Mouse (Mus musculus) spleen, postnatal 10 days (tissue): ENCODE measurements around the gene Pak1.

Experiments used
- DNase-seq, 2 experiments: peaks; one replicate each; pipeline ENCODE4 v3.0.0; 2021 to 2022; ENCODE audit warnings: low spot score in 2 of 2

The Pak1 gene

GRCm38 (mm10) chr7:97777191-97777590 lies 11.2 kb upstream of the Pak1 start:
- no peak for DNase-seq

DNA sequence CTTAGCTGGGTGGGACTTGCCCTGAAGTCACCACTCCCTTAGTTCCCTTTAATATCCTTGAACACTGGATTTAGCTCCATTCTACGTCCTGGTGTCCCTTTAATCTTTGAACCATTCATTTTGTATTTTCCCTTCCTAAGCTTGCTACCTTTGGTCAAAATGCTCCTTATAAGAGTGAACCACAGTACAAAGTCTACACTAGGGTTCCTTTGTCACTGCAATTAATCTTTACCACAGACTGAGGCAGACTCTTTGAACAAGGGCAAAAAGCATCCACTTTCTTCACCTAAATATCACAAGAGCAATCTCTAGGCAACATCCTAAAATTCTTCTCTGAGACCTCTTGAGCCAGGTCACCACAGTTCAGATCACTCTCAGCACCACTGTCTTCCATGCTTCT lies 8.1 kb upstream of the Pak1 start:
- no peak for DNase-seq

- DNase-seq = no peak
Observed at GRCm38 (mm10) chr7:97780815-97781214, 7.5 kb upstream of the Pak1 start.

- no peak for DNase-seq
Observed at GRCm38 (mm10) chr7:97781496-97781895, 6.8 kb upstream of the Pak1 start.

DNA sequence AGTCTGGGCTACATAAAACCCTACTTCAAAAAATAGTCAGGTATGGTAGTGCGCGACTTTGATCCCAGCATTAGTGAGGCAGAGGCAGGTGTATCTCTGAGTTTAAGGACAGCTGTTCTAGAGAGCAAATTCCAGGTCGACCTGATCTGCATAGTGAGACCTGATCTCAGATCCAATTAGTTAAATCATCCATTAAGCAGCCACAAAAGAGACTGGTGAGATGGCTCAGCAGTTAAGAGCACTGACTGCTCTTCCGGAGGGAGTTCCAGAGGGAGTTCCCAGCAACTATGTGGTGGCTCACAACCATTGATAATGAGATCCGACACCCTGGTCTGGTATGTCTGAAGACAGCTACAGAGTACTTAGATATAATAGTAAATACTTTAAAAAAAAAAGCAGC lies 4.8 kb upstream of the Pak1 start:
- no peak for DNase-seq

GRCm38 (mm10) chr7:97788669-97789483 lies 535 bp downstream of the Pak1 start:
- DNase-seq = peak in 1 of 2 experiments; percentile 9

- DNase-seq = no peak
Observed at GRCm38 (mm10) chr7:97790272-97790671, 1.9 kb downstream of the Pak1 start.

DNA sequence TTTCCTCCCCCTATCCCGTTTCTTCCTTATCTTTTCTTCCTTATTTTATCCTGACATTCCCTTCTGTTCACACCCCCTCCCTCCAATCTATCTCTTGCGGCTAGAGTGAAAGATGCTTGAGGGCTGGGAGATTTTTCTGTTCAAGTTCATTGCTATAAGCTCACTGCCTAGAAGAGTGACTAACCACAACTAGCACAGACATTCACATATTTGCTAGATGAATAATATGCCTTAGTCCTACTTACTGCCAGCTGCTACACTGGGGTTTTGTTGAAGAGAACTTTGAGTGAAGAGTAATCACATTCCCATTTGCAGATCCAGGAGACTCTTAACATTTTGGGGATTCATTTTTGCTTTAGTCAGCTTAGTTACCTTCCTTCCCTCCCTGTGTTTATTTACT lies 4.0 kb downstream of the Pak1 start:
- no peak for DNase-seq

DNA sequence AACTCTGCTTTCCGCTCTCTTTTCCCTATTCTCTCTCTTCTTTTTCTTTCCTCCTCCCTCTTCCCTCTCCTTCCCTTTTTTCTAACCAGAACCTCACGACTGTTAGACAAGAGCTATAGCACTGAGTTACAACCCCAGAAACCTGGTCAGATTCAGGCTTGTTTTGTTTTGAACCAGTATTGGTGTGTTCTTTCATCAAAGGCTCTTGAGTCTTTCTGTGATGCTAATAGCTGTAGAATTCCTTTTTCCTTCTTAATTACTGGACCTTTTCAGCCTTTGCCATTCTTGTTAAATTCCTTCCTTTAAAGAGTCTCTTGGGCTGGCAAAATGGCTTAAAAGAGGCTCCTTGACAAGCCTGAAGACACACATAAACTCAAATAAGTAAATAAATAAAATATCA lies 14.8 kb downstream of the Pak1 start:
- no peak for DNase-seq

DNA sequence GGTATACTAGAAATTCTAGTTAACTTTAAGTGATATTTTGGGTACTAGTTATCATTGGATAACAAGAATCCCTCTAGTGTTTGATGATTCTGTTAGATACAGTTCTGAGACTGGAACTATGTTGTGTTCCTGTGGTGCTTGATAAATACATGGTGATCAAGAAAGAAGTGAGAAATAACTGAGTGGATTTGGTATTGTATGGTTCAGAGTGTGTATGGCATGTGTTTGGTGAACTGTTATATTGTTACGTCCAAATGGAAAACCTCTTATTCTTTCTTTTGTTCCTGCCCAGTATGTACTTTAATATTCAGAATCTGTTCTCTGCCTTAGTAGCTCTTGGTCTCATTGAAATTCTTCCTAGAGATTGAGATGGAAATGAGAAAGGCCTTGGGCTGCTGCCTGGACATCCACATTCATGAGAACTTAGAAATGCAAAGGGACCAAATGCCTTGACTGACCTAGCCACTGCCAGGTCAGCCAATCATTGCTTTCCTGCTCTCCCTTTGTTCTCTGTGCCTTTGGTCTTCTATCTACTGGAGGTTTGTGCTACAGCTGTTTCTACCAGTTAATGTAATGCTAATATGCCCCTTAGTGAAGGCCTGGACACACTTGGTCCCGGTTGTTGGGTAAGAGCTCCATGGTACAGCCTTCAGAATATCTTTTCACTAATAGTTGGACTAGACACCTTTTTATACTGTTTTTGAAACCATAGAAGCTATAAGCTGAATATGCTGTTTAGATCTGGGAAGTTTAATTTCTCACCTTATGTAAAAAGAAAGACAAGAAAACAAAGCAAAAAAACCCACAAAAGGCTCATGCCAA lies 16.1 kb downstream of the Pak1 start:
- no peak for DNase-seq

DNA sequence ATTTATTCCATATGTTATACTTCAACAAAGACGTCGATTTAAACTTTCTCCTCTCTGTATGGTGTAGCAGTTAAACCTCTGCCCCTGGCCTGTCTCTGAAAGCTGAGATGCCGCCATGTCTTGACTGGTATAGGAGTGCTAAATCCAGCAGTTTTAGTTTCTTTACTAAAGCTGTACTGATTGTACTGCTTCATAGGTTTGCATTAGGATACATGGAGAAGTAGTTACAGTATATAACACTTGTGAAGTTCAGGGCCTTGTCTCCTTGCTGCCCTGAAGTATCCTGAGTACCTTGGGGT lies 16.7 kb downstream of the Pak1 start:
- DNase-seq = no peak

DNA sequence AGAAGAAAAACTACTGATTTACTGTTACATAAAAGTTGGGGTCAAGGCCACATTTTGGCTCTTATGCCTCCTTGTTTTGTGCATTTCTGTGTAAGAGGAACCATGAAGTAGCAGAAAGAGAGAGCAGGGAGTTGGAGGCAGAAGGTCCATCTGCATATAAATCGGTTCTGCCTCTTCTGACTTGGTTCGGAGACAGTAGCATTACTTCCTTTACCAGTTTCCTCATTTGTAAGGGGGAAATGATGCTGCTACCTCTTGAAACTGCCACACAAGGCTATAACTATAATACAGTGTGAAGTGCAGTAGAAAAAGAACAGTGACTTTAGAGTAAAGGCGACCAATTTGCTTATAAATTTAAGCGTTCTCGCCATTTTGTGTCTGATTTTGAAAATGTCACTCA lies 21.0 kb downstream of the Pak1 start:
- DNase-seq = no peak

DNA sequence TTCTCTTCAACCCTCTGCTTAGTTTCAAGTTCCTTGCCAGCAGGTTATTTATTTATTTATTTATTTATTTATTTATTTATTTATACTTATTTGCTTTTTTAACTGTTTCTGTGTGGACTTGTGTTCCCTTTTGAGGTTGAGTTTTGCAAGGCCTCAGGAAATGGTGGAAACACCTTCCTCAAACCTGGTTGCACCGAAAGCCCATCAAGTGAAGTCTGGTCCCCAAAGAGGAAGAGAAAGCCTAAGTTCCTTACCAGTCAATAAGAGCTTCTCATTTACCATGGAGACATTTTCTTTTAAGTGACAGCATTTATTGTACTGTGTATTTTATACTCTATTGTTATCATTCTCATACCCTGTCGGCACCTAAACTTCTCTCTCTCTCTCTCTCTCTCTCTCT lies 33.5 kb downstream of the Pak1 start:
- no peak for DNase-seq

GRCm38 (mm10) chr7:97829091-97829490 lies 40.8 kb downstream of the Pak1 start:
- no peak for DNase-seq

DNA sequence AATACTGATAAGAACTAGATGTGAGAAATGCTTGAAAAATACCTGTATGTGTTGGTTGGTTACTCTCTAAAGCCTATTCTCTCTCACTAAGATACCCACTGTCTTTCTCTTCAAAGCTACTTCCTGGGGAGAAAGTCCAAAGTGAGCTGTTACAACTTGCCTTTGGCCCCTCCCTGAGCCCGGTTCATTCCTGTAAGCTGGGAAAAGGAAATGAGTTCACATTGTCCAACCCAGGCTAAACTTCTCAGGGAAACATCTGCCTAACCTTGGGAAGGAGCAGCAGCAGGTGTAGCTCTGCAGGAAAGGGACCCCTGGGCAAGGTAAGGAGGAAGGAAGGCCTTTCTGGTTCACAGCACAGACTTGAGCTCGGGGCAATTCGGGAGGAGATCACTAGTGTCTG lies 42.4 kb downstream of the Pak1 start:
- DNase-seq = no peak

GRCm38 (mm10) chr7:97832987-97833386 lies 44.6 kb downstream of the Pak1 start:
- DNase-seq = no peak

- no peak for DNase-seq
Observed at GRCm38 (mm10) chr7:97838574-97838973, 50.2 kb downstream of the Pak1 start.

DNA sequence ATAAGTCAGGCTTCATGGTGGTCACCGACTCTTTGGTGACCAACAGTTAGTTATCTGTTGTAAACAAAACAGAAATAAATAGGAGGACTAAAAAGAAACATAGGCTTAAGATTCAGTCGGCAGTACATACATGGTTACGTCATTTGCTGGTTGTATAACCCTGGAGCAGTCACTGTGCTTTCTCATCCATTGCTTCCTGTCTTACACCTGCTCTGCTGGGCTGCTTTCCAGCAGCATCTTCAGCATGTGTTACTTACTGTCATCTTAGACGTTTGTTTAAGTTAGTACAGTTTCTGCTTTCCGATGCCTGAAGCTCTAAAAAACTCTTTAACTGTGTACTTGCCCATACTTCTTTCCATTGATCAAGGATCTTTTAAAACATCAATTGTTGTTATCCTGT lies 53.0 kb downstream of the Pak1 start:
- DNase-seq = no peak

DNA sequence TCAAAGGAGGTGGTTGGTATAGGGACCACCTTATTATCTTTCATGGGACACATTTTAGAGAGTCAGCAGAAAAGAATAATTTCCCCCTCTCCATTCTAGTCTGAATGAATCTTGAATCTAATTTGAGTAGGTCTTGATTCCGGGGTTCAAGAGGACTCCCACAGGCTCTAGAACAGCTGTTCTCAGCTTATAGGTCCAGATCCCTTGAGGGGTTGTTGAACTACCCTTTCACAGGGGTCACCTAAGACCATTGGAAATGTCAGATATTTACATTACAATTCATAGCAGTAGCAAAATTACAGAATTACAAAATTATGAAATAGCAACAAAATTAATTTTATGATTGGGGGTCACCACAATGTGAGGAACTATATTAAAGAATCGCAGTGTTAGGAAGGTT lies 54.0 kb downstream of the Pak1 start:
- DNase-seq = no peak

GRCm38 (mm10) chr7:97842806-97843570 lies 54.6 kb downstream of the Pak1 start:
- peak; percentile 20 to 66 for DNase-seq

GRCm38 (mm10) chr7:97844419-97844818 lies 56.1 kb downstream of the Pak1 start:
- no peak for DNase-seq

DNA sequence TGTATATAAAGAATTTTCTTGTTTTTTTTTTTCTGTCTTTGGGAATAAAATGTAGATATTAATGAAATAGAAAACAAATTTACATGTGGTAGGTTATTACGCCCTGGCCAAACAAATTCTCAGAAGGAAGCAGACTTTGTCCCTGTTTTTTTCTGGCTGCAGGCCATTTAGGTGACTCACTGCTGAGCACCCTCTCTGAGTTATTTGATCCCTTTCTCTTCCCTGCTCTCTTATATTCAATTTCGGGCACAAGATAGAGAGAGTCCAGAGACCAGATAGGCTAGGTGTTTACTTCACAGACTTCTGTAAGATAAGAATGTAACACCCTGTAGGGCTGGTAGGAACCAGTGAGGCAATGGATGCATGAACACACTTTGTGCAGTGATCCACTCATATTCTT lies 57.2 kb downstream of the Pak1 start:
- DNase-seq = no peak

GRCm38 (mm10) chr7:97846539-97846938 lies 58.2 kb downstream of the Pak1 start:
- DNase-seq = no peak
